Mouse (Mus musculus): Measurements from ENCODE around the gene Tpcn1. TPM values are rescaled to one million over a fixed set of nuclear protein-coding genes. Genes with fewer than 3 reads are reported as not detected.

Tpcn1 gene
- polyA plus RNA-seq, 2 experiments: 17.8 to 19.3 TPM

- no peak overlapping the region for H3K9ac ChIP-seq (replicated peaks)
- no peaks in the 10 kb centered on the region for H3K27me3 ChIP-seq (ENCODE audit: control insufficient read depth, insufficient read depth, low read length)
- WGBS (ENCODE audit: insufficient replicate concordance): 87% methylated on average over 26 of the region's 26 CpGs
- ATAC-seq (ENCODE audit: insufficient read depth) (no peak), DNase-seq (ENCODE audit: low read depth in 3 of 3, low spot score in 3 of 3) (no peak)
- peaks cover 29 to 35% of the 10 kb centered on the region in 2 experiments for H3K4me1 ChIP-seq (replicated peaks; ENCODE audit: control insufficient read depth in 2 of 2, insufficient read depth in 2 of 2, low read length in 1 of 2)
- no peak for TF ChIP-seq CTCF (IDR thresholded peaks at IDR 0.05; ENCODE audit: low read depth)
- no peak for TF ChIP-seq EP300 (IDR thresholded peaks at IDR 0.05; ENCODE audit: low read depth)
- H3K4me2 ChIP-seq (ENCODE audit: low read depth): no peak overlapping the region
- H3K9me3 ChIP-seq (ENCODE audit: control insufficient read depth, low read length): no peaks in the 10 kb centered on the region
- no peak overlapping the region; the same call in 1 of the 2 replicates for H3K27ac ChIP-seq
- H3K4me3 ChIP-seq (ENCODE audit: insufficient read depth in 1 of 2, low read depth in 2 of 2, low read length in 2 of 2): no peak overlapping the region
- peaks cover 43% of the 10 kb centered on the region for H3K36me3 ChIP-seq (replicated peaks; ENCODE audit: control insufficient read depth, insufficient read depth, low read depth)
Observed at GRCm38 (mm10) chr5:120579898-120580626, 8.4 kb downstream of the Tpcn1 start.

- Histone ChIP-seq H3K9me3 (ENCODE audit: control insufficient read depth, low read length) (no peaks in the 10 kb centered on the region), H3K27ac (peak overlapping the region; percentile 98), H3K27me3 (ENCODE audit: control insufficient read depth, insufficient read depth, low read length) (no peaks in the 10 kb centered on the region), H3K4me3 (ENCODE audit: insufficient read depth in 1 of 2, low read depth in 2 of 2, low read length in 2 of 2) (no peak overlapping the region), H3K4me1 (replicated peaks; ENCODE audit: control insufficient read depth in 2 of 2, insufficient read depth in 2 of 2, low read length in 1 of 2) (peaks cover 29 to 34% of the 10 kb centered on the region in 2 experiments), H3K4me2 (ENCODE audit: low read depth) (peak overlapping the region; percentile 78), H3K36me3 (replicated peaks; ENCODE audit: control insufficient read depth, insufficient read depth, low read depth) (peaks cover 36% of the 10 kb centered on the region), H3K9ac (replicated peaks) (peak overlapping the region; percentile 69)
- TF ChIP-seq CTCF (IDR thresholded peaks at IDR 0.05; ENCODE audit: low read depth): no peak
- no peak for ATAC-seq (ENCODE audit: insufficient read depth)
- no peak for DNase-seq (ENCODE audit: low read depth in 3 of 3, low spot score in 3 of 3)
- 55% methylated on average over 26 of the region's 26 CpGs for WGBS (ENCODE audit: insufficient replicate concordance)
Observed at GRCm38 (mm10) chr5:120579211-120579897, 9.1 kb downstream of the Tpcn1 start.

- Histone ChIP-seq H3K27ac (peak overlapping the region; percentile 98), H3K4me3 (ENCODE audit: insufficient read depth in 1 of 2, low read depth in 2 of 2, low read length in 2 of 2) (peak overlapping the region in 1 of 2 experiments; percentile 39; a peak in 2 of 4 replicates), H3K9ac (replicated peaks) (peak overlapping the region; percentile 69), H3K4me2 (ENCODE audit: low read depth) (peak overlapping the region; percentile 78), H3K4me1 (replicated peaks; ENCODE audit: control insufficient read depth in 2 of 2, insufficient read depth in 2 of 2, low read length in 1 of 2) (peaks cover 29 to 34% of the 10 kb centered on the region in 2 experiments), H3K27me3 (ENCODE audit: control insufficient read depth, insufficient read depth, low read length) (no peaks in the 10 kb centered on the region), H3K9me3 (ENCODE audit: control insufficient read depth, low read length) (no peaks in the 10 kb centered on the region), H3K36me3 (replicated peaks; ENCODE audit: control insufficient read depth, insufficient read depth, low read depth) (peaks cover 29% of the 10 kb centered on the region)
- peak; percentile 41; the same call in 1 of the 2 replicates for ATAC-seq (ENCODE audit: insufficient read depth)
- DNase-seq (ENCODE audit: low read depth in 3 of 3, low spot score in 3 of 3): no peak
- no peak for TF ChIP-seq EP300 (IDR thresholded peaks at IDR 0.05; ENCODE audit: low read depth)
- TF ChIP-seq CTCF (IDR thresholded peaks at IDR 0.05; ENCODE audit: low read depth): no peak
- 22% methylated on average over 12 of the region's 12 CpGs for WGBS (ENCODE audit: insufficient replicate concordance)
Observed at GRCm38 (mm10) chr5:120578504-120579081, 9.9 kb downstream of the Tpcn1 start.

GRCm38 (mm10) chr5:120577935-120578441 lies 10.5 kb downstream of the Tpcn1 start:
- Histone ChIP-seq H3K4me2 (ENCODE audit: low read depth) (peak overlapping the region; percentile 78), H3K4me3 (ENCODE audit: insufficient read depth in 1 of 2, low read depth in 2 of 2, low read length in 2 of 2) (peak overlapping the region in 1 of 2 experiments; percentile 39; a peak in 3 of 4 replicates), H3K36me3 (replicated peaks; ENCODE audit: control insufficient read depth, insufficient read depth, low read depth) (peaks cover 23% of the 10 kb centered on the region), H3K9me3 (ENCODE audit: control insufficient read depth, low read length) (no peaks in the 10 kb centered on the region), H3K27me3 (ENCODE audit: control insufficient read depth, insufficient read depth, low read length) (no peaks in the 10 kb centered on the region), H3K4me1 (replicated peaks; ENCODE audit: control insufficient read depth in 2 of 2, insufficient read depth in 2 of 2, low read length in 1 of 2) (peaks cover 29 to 34% of the 10 kb centered on the region in 2 experiments), H3K27ac (peak overlapping the region; percentile 98), H3K9ac (replicated peaks) (peak overlapping the region; percentile 69)
- TF ChIP-seq CTCF (IDR thresholded peaks at IDR 0.05; ENCODE audit: low read depth) (peak; percentile 81), EP300 (IDR thresholded peaks at IDR 0.05; ENCODE audit: low read depth) (peak; percentile 49; the same call in 1 of the 2 replicates)
- ATAC-seq (ENCODE audit: insufficient read depth) (peak; percentile 78), DNase-seq (ENCODE audit: low read depth in 3 of 3, low spot score in 3 of 3) (peak in 2 of 3 experiments; percentile 70 to 71)
- WGBS (ENCODE audit: insufficient replicate concordance): 21% methylated on average over 10 of the region's 10 CpGs
